Mouse (Mus musculus) thymus, postnatal 25 days (tissue): ENCODE measurements at regions not wholly inside any gene's neighbourhood (a gene's known extent, or its start where the extent isn't known, plus 50 kb on each side); places are given as distances from the start of the nearest gene placed in this dataset.
A peak's percentile ranks its signal among the peaks of the same experiment; 100 is the strongest.
"Not testable (repeated sequence)": the region's sequence is repeated elsewhere in the genome, so short reads cannot be mapped to it uniquely, and the experiment has no call there.

Source experiments
- DNase-seq: peaks from one replicate; pipeline ENCODE4 v3.0.0; 2022

GRCm38 (mm10) chr16:79308541-79308940 is 217.6 kb upstream of the Tmprss15 start:
- DNase-seq: no peak

- not testable (repeated sequence) for DNase-seq
Observed at GRCm38 (mm10) chr16:79296621-79297020, 205.7 kb upstream of the Tmprss15 start.

- DNase-seq: no peak
Observed at GRCm38 (mm10) chr16:79279006-79279405, 188.1 kb upstream of the Tmprss15 start.

GRCm38 (mm10) chr16:79256525-79256924 is 165.6 kb upstream of the Tmprss15 start:
- DNase-seq: no peak

- DNase-seq: no peak
Observed at GRCm38 (mm10) chr16:79256084-79256483, 165.2 kb upstream of the Tmprss15 start.

GRCm38 (mm10) chr16:79240857-79241491 is 150.1 kb upstream of the Tmprss15 start:
- no peak for DNase-seq

GRCm38 (mm10) chr16:79240191-79240590 is 149.3 kb upstream of the Tmprss15 start:
- DNase-seq: no peak

GRCm38 (mm10) chr16:79191196-79191595 is 100.3 kb upstream of the Tmprss15 start:
- DNase-seq: no peak

GRCm38 (mm10) chr16:79186471-79186870 is 95.6 kb upstream of the Tmprss15 start:
- DNase-seq: no peak

- no peak for DNase-seq
Observed at GRCm38 (mm10) chr16:79182474-79182873, 91.6 kb upstream of the Tmprss15 start.

- DNase-seq: no peak
Observed at GRCm38 (mm10) chr16:79177299-79177999, 86.6 kb upstream of the Tmprss15 start.

- no peak for DNase-seq
Observed at GRCm38 (mm10) chr16:79176832-79177243, 85.9 kb upstream of the Tmprss15 start.

GRCm38 (mm10) chr16:79168193-79168592 is 77.3 kb upstream of the Tmprss15 start:
- DNase-seq: peak; percentile 2

GRCm38 (mm10) chr16:79142813-79143212 is 51.9 kb upstream of the Tmprss15 start:
- no peak for DNase-seq
